In genomic region chrX:11139971-11140421, GRCm38 (mm10) we compare ENCODE assay signal across 7 mouse cellular contexts.
DNase-seq lines count a peak whose midpoint lies in the region.

No protein-coding gene starts in this region.

- peak; percentile 13 for DNase-seq in right cerebral cortex, postnatal 4 days
- no peak for DNase-seq in right cerebral cortex, adult 18-20 months
- DNase-seq in cerebellum, adult 9-10 months = peak; percentile 45
- DNase-seq in heart, postnatal 25 days (ENCODE audit: low spot score) = peak; percentile 21
- DNase-seq in lung, postnatal 10 days = peak; percentile 73
- DNase-seq in spleen, adult 18-20 months = no peak
- no peak for DNase-seq in left cerebral cortex, adult 18-20 months (ENCODE audit: low spot score in 2 of 2)

- intact Hi-C loops in heart, postnatal 25 days (cut with DNase I) = no loop called here

Comparison
In these comparisons a context has a peak if more than half of its experiments do, and no peak if none do; other contexts are left out.
1. DNase-seq: peak in right cerebral cortex, postnatal 4 days (single experiment), cerebellum, adult 9-10 months (single experiment), heart, postnatal 25 days (single experiment) and lung, postnatal 10 days (single experiment); none in right cerebral cortex, adult 18-20 months (single experiment), spleen, adult 18-20 months (0 of 2) and left cerebral cortex, adult 18-20 months (0 of 2).